In the genomic region with DNA sequence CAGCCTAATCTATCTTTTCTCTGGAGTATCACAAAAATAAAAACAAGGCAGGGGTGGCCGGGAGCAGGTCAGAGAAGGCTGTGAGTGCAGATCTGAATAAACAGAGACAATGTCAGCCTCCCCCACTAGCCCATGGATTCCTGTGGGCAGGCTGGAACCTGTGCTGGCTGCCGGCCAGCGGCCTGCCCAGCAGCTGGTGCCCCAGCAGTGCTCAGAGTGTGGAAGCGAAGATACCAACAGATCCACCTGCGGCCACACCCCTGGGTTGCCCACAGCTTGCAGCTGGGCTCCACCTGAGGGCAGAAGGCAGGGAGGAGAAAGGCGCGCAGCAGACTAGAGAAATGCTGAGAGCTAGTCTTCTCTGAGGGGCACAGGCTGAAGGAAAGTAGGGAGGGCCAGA, we compare ENCODE assay signal across 8 mouse cellular contexts. TPM values are rescaled to one million over a fixed set of nuclear protein-coding genes. Genes with fewer than 3 reads are reported as not detected.
DNase-seq lines count a peak whose midpoint lies in the region; ATAC-seq and TF ChIP-seq lines count a peak whose summit lies in the region.

No protein-coding gene starts in this region.

- no peaks in the 10 kb centered on the region for H3K9me3 ChIP-seq in hindbrain, postnatal 0 days (ENCODE audit: low read length)
- H3K9me3 ChIP-seq in limb, embryonic 15.5 days, result no peaks in the 10 kb centered on the region
- H3K9me3 ChIP-seq in heart, embryonic 12.5 days (replicated peaks), result peaks cover 4% of the 10 kb centered on the region

- H3K4me2 ChIP-seq in hindbrain, postnatal 0 days (ENCODE audit: low read depth, low read length), result no peak overlapping the region
- H3K4me2 ChIP-seq in limb, embryonic 15.5 days, result no peak overlapping the region
- H3K4me2 ChIP-seq in heart, embryonic 12.5 days, result no peak overlapping the region

- WGBS in lung, adult 2 months, result 53% methylated on average over 7 of the region's 7 CpGs
- WGBS in hindbrain, postnatal 0 days, result 47% methylated on average over 7 of the region's 7 CpGs
- WGBS in limb, embryonic 15.5 days, result 46% methylated on average over 7 of the region's 7 CpGs
- WGBS in heart, embryonic 12.5 days, result 63% methylated on average over 7 of the region's 7 CpGs

- TF ChIP-seq POLR2A in lung, adult 2 months (IDR thresholded peaks at IDR 0.05; ENCODE audit: borderline replicate concordance, extremely low read depth, low read depth, low read length), result no peak

- H3K9ac ChIP-seq in hindbrain, postnatal 0 days (replicated peaks; ENCODE audit: low read length), result no peak overlapping the region
- no peak overlapping the region for H3K9ac ChIP-seq in limb, embryonic 15.5 days
- no peak overlapping the region for H3K9ac ChIP-seq in heart, embryonic 12.5 days

- no peak for ATAC-seq in hindbrain, postnatal 0 days
- no peak for ATAC-seq in limb, embryonic 15.5 days (ENCODE audit: insufficient number of reproducible peaks, low FRiP score, low TSS enrichment, low read depth)
- ATAC-seq in heart, embryonic 12.5 days (ENCODE audit: insufficient number of reproducible peaks, low FRiP score), result no peak

- no peak for TF ChIP-seq CTCF in lung, adult 2 months (IDR thresholded peaks at IDR 0.05; ENCODE audit: insufficient read depth, low read length)
- no peak for TF ChIP-seq CTCF in hindbrain, postnatal 0 days (IDR thresholded peaks at IDR 0.05; ENCODE audit: low read depth)

- H3K27ac ChIP-seq in hindbrain, postnatal 0 days, result peak overlapping the region; percentile 58; the same call in 1 of the 2 replicates
- 0 out of 2 replicates have a peak overlapping the region, but pooled peaks have one; percentile 47 for H3K27ac ChIP-seq in limb, embryonic 15.5 days
- H3K27ac ChIP-seq in heart, embryonic 12.5 days (ENCODE audit: poor library complexity, severe bottlenecking), result no peak overlapping the region

- peak; percentile 55 for DNase-seq in lung, adult 2 months
- no peak for DNase-seq in lung, postnatal 25 days (ENCODE audit: low spot score)
- peak; percentile 25 for DNase-seq in hindbrain, postnatal 0 days (ENCODE audit: low spot score)
- peak; percentile 51 for DNase-seq in thymus, postnatal 25 days
- no peak for DNase-seq in embryo, embryonic 9.5 days (ENCODE audit: extremely low spot score)
- DNase-seq in left cerebral cortex, postnatal 14 days (ENCODE audit: low spot score in 2 of 2), result no peak

- no peaks in the 10 kb centered on the region for H3K36me3 ChIP-seq in hindbrain, postnatal 0 days (ENCODE audit: insufficient read depth, low read length)
- no peaks in the 10 kb centered on the region for H3K36me3 ChIP-seq in limb, embryonic 15.5 days
- H3K36me3 ChIP-seq in heart, embryonic 12.5 days, result no peaks in the 10 kb centered on the region

- H3K4me3 ChIP-seq in lung, adult 2 months (replicated peaks; ENCODE audit: extremely low read depth, low read depth, low read length), result no peak overlapping the region
- H3K4me3 ChIP-seq in hindbrain, postnatal 0 days (ENCODE audit: low read length), result no peak overlapping the region
- no peak overlapping the region for H3K4me3 ChIP-seq in limb, embryonic 15.5 days
- no peak overlapping the region for H3K4me3 ChIP-seq in heart, embryonic 12.5 days

- intact Hi-C loops in left cerebral cortex, postnatal 14 days (cut with DNase I), result no loop called here

- H3K27me3 ChIP-seq in hindbrain, postnatal 0 days (ENCODE audit: insufficient read depth, low read length), result no peaks in the 10 kb centered on the region
- no peaks in the 10 kb centered on the region for H3K27me3 ChIP-seq in limb, embryonic 15.5 days
- H3K27me3 ChIP-seq in heart, embryonic 12.5 days (replicated peaks), result peaks cover 99% of the 10 kb centered on the region

- H3K4me1 ChIP-seq in lung, adult 2 months (ENCODE audit: control insufficient read depth, insufficient read depth, low read length), result peaks cover 21% of the 10 kb centered on the region
- peaks cover 52% of the 10 kb centered on the region for H3K4me1 ChIP-seq in hindbrain, postnatal 0 days (ENCODE audit: insufficient read depth, low read length)
- peaks cover 37% of the 10 kb centered on the region for H3K4me1 ChIP-seq in limb, embryonic 15.5 days
- no peaks in the 10 kb centered on the region; the same call in 1 of the 2 replicates for H3K4me1 ChIP-seq in heart, embryonic 12.5 days (replicated peaks)

RNA-seq across cellular contexts. Expression of a gene that starts 47.1 kb away (rescaled TPM):
- 125 and 132 TPM in 2 replicates for polyA plus RNA-seq in lung, adult 2 months (2012; rRNA removed)
- 108 and 110 TPM in 2 replicates for total RNA-seq in hindbrain, postnatal 0 days (2014; rRNA removed)
- 15.2 and 19.7 TPM in 2 replicates for polyA plus RNA-seq in hindbrain, postnatal 0 days (2015; fragmentation: Nextera tagmentation; extraction: Ambion mirVana)
- 19.1 and 20.5 TPM in 2 replicates for polyA plus RNA-seq in limb, embryonic 15.5 days (2015; fragmentation: Nextera tagmentation; extraction: Ambion mirVana)
- 3.7 and 3.8 TPM in 2 replicates for polyA plus RNA-seq in heart, embryonic 12.5 days (2016; fragmentation: Nextera tagmentation; extraction: Ambion mirVana)
- total RNA-seq in left cerebral cortex, postnatal 14 days (2021), result 10 to 100 TPM; 50.1 to 54.8 TPM

Comparison
In these comparisons a context has a peak if more than half of its experiments do, and no peak if none do; other contexts are left out.
1. DNase-seq: peak in lung, adult 2 months (single experiment), hindbrain, postnatal 0 days (single experiment) and thymus, postnatal 25 days (single experiment); none in lung, postnatal 25 days (single experiment), embryo, embryonic 9.5 days (single experiment) and left cerebral cortex, postnatal 14 days (0 of 2).